Mouse (Mus musculus) liver, adult 2 months (tissue): Measurements from ENCODE around the gene Aarsd1.

Experiments
- CTCF ChIP-seq: fragments of 200-500 bp; IDR thresholded peaks from 2 replicates; pipeline ENCODE4 v1.5.1; 2011; ENCODE audit warnings: low read depth, low read length, control low read depth
- POLR2A ChIP-seq: fragments of 200-500 bp; IDR thresholded peaks from 2 replicates; pipeline ENCODE4 v1.6.1; 2011; ENCODE audit warnings: low read length, control low read depth; ENCODE audit not compliant: insufficient read depth; ENCODE audit errors: extremely low read depth

- TF ChIP-seq CTCF (0 out of 2 replicates have a peak, but pooled peaks have one; percentile 23), POLR2A (peak; percentile 62; the same call in 1 of the 2 replicates)
These were observed 7.8 kb upstream of the Aarsd1 start, which contains the start of the genes Rundc1 and Ptges3l for GRCm38 (mm10) chr11:101424925-101425813.
